Mouse (Mus musculus): ENCODE results near the gene Zfp296.

- TF ChIP-seq POLR2A (IDR thresholded peaks at IDR 0.05; ENCODE audit: low read depth, low read length) (no peak), CTCF (conservative IDR thresholded peaks at IDR 0.05; ENCODE audit: insufficient read depth, insufficient read length, low read depth, low read length) (no peak)
These were observed 36.1 kb upstream of the Zfp296 start for GRCm38 (mm10) chr7:19540771-19541566.

Data from kidney, adult 2 months (tissue).